Mouse (Mus musculus): ENCODE data around the gene Slc38a9. TPM values are rescaled to one million over a fixed set of nuclear protein-coding genes. Genes with fewer than 3 reads are reported as not detected.

The Slc38a9 gene
- polyA plus RNA-seq, 1 experiment from 2014 or later = 13.9 TPM

GRCm38 (mm10) chr13:112785305-112785704 is 124.8 kb downstream of the Slc38a9 start:
- no peak overlapping the region for H3K4me2 ChIP-seq
- H3K36me3 ChIP-seq = no peaks in the 10 kb centered on the region
- no peak overlapping the region for H3K27ac ChIP-seq
- no peaks in the 10 kb centered on the region for H3K9me3 ChIP-seq
- H3K9ac ChIP-seq = no peak overlapping the region
- 56% methylated on average over 7 of the region's 7 CpGs for WGBS
- ATAC-seq (ENCODE audit: insufficient read depth, low FRiP score, low read depth) = no peak
- no peaks in the 10 kb centered on the region for H3K4me1 ChIP-seq
- H3K27me3 ChIP-seq (replicated peaks) = no peaks in the 10 kb centered on the region
- H3K4me3 ChIP-seq (replicated peaks) = no peak overlapping the region

GRCm38 (mm10) chr13:112786142-112786541 is 125.6 kb downstream of the Slc38a9 start:
- no peaks in the 10 kb centered on the region for H3K4me1 ChIP-seq
- WGBS = 83% methylated on average over 3 of the region's 3 CpGs
- H3K4me2 ChIP-seq = no peak overlapping the region
- no peak for ATAC-seq (ENCODE audit: insufficient read depth, low FRiP score, low read depth)
- H3K27ac ChIP-seq = no peak overlapping the region
- H3K27me3 ChIP-seq (replicated peaks) = no peaks in the 10 kb centered on the region
- H3K4me3 ChIP-seq (replicated peaks) = no peak overlapping the region
- H3K9me3 ChIP-seq = no peaks in the 10 kb centered on the region
- H3K36me3 ChIP-seq = no peaks in the 10 kb centered on the region
- no peak overlapping the region for H3K9ac ChIP-seq

GRCm38 (mm10) chr13:112786942-112787533 is 126.5 kb downstream of the Slc38a9 start:
- Histone ChIP-seq H3K27ac (no peak overlapping the region), H3K4me2 (no peak overlapping the region), H3K9ac (no peak overlapping the region), H3K27me3 (replicated peaks) (no peaks in the 10 kb centered on the region), H3K4me1 (no peaks in the 10 kb centered on the region), H3K9me3 (no peaks in the 10 kb centered on the region), H3K36me3 (no peaks in the 10 kb centered on the region), H3K4me3 (replicated peaks) (no peak overlapping the region)
- 63% methylated on average over 10 of the region's 10 CpGs for WGBS
- no peak for ATAC-seq (ENCODE audit: insufficient read depth, low FRiP score, low read depth)

Other genes with a start within 250 kb of the Slc38a9 start
- gene Il6st, start 196.7 kb upstream of the Slc38a9 start, polyA plus RNA-seq (2015; fragmentation: Nextera tagmentation; extraction: Ambion mirVana) = 37.4 and 39.0 TPM in 2 replicates
- gene Il31ra, start 66.4 kb upstream of the Slc38a9 start, polyA plus RNA-seq (2015; fragmentation: Nextera tagmentation; extraction: Ambion mirVana) = 0.06 TPM in 2 replicates
- 0.17 and 0.37 TPM in 2 replicates for gene Ddx4, start 8.3 kb upstream of the Slc38a9 start, polyA plus RNA-seq (2015; fragmentation: Nextera tagmentation; extraction: Ambion mirVana)
- 94.1 and 102 TPM in 2 replicates for gene Plpp1, start 140.0 kb downstream of the Slc38a9 start, polyA plus RNA-seq (2015; fragmentation: Nextera tagmentation; extraction: Ambion mirVana)